Mouse (Mus musculus): ENCODE data around the gene Dcaf1. TPM values are rescaled to one million over a fixed set of nuclear protein-coding genes. Genes with fewer than 3 reads are reported as not detected.
A peak's percentile ranks its signal among the peaks of the same experiment; 100 is the strongest.

The Dcaf1 gene
- polyA plus RNA-seq (2016; fragmentation: Nextera tagmentation; extraction: Ambion mirVana) = 29.4 and 34.1 TPM in 2 replicates

- WGBS = under 1% methylated on average over 59 of the region's 71 CpGs
- H3K27me3 ChIP-seq (ENCODE audit: low read depth, poor library complexity, severe bottlenecking) = no peaks in the 10 kb centered on the region
- peak within 1 kb of the TSS; percentile 87 for H3K4me3 ChIP-seq
- no peaks in the 10 kb centered on the region for H3K4me1 ChIP-seq
- H3K9me3 ChIP-seq (replicated peaks) = no peaks in the 10 kb centered on the region
- DNase-seq (ENCODE audit: low spot score) = peak; percentile 92
- peaks cover 5% of the 10 kb centered on the region; the same call in 1 of the 2 replicates for H3K36me3 ChIP-seq
- peak within 1 kb of the TSS; percentile 94 for H3K27ac ChIP-seq
Measured at GRCm38 (mm10) chr9:106821618-106822380, at the start of gene Dcaf1. Gene Dcaf1, plus strand, starts transcription at chr9:106821874.

GRCm38 (mm10) chr9:106776116-106776515 lies 45.6 kb upstream of the Dcaf1 start:
- H3K4me3 ChIP-seq = no peak overlapping the region
- H3K27ac ChIP-seq = no peak overlapping the region
- H3K9me3 ChIP-seq (replicated peaks) = no peaks in the 10 kb centered on the region
- 0 out of 2 replicates have a peak, but pooled peaks cover 6% of the 10 kb centered on the region for H3K4me1 ChIP-seq
- no peak for DNase-seq (ENCODE audit: low spot score)
- H3K27me3 ChIP-seq (ENCODE audit: low read depth, poor library complexity, severe bottlenecking) = no peaks in the 10 kb centered on the region
- H3K36me3 ChIP-seq = 0 out of 2 replicates have a peak, but pooled peaks cover 2% of the 10 kb centered on the region
- 90% methylated on average over 1 of the region's 1 CpGs for WGBS

- H3K4me1 ChIP-seq = 0 out of 2 replicates have a peak, but pooled peaks cover 6% of the 10 kb centered on the region
- DNase-seq (ENCODE audit: low spot score) = no peak
Measured at GRCm38 (mm10) chr9:106777423-106777822, 44.3 kb upstream of the Dcaf1 start.

GRCm38 (mm10) chr9:106778319-106778718 lies 43.4 kb upstream of the Dcaf1 start:
- DNase-seq (ENCODE audit: low spot score) = no peak
- Histone ChIP-seq H3K4me3 (no peak overlapping the region), H3K27me3 (ENCODE audit: low read depth, poor library complexity, severe bottlenecking) (no peaks in the 10 kb centered on the region), H3K9me3 (replicated peaks) (no peaks in the 10 kb centered on the region), H3K27ac (no peak overlapping the region), H3K4me1 (0 out of 2 replicates have a peak, but pooled peaks cover 6% of the 10 kb centered on the region), H3K36me3 (0 out of 2 replicates have a peak, but pooled peaks cover 2% of the 10 kb centered on the region)
- WGBS = 87% methylated on average over 4 of the region's 4 CpGs

More at GRCm38 (mm10) chr9:106777423-106777822, 44.3 kb upstream of the Dcaf1 start:
- Histone ChIP-seq H3K9me3 (replicated peaks) (no peaks in the 10 kb centered on the region), H3K36me3 (0 out of 2 replicates have a peak, but pooled peaks cover 2% of the 10 kb centered on the region), H3K4me3 (no peak overlapping the region), H3K27ac (no peak overlapping the region), H3K27me3 (ENCODE audit: low read depth, poor library complexity, severe bottlenecking) (no peaks in the 10 kb centered on the region)
- 91% methylated on average over 3 of the region's 3 CpGs for WGBS

- H3K36me3 ChIP-seq = 0 out of 2 replicates have a peak, but pooled peaks cover 2% of the 10 kb centered on the region
- H3K27ac ChIP-seq = no peak overlapping the region
- DNase-seq (ENCODE audit: low spot score) = no peak
- H3K27me3 ChIP-seq (ENCODE audit: low read depth, poor library complexity, severe bottlenecking) = no peaks in the 10 kb centered on the region
- H3K9me3 ChIP-seq (replicated peaks) = no peaks in the 10 kb centered on the region
- 87% methylated on average over 3 of the region's 3 CpGs for WGBS
- 0 out of 2 replicates have a peak, but pooled peaks cover 6% of the 10 kb centered on the region for H3K4me1 ChIP-seq
- H3K4me3 ChIP-seq = no peak overlapping the region
Measured at GRCm38 (mm10) chr9:106780086-106780485, 41.6 kb upstream of the Dcaf1 start.

GRCm38 (mm10) chr9:106783554-106783953 lies 38.1 kb upstream of the Dcaf1 start:
- DNase-seq (ENCODE audit: low spot score) = no peak
- peaks cover 16% of the 10 kb centered on the region for H3K4me1 ChIP-seq
- WGBS = 97% methylated on average over 2 of the region's 2 CpGs
- no peaks in the 10 kb centered on the region for H3K9me3 ChIP-seq (replicated peaks)
- H3K27me3 ChIP-seq (ENCODE audit: low read depth, poor library complexity, severe bottlenecking) = no peaks in the 10 kb centered on the region
- H3K27ac ChIP-seq = no peak overlapping the region
- H3K36me3 ChIP-seq = 0 out of 2 replicates have a peak, but pooled peaks cover 2% of the 10 kb centered on the region
- H3K4me3 ChIP-seq = no peak overlapping the region

GRCm38 (mm10) chr9:106785206-106785605 lies 36.5 kb upstream of the Dcaf1 start:
- 82% methylated on average over 3 of the region's 3 CpGs for WGBS
- Histone ChIP-seq H3K27me3 (ENCODE audit: low read depth, poor library complexity, severe bottlenecking) (no peaks in the 10 kb centered on the region), H3K36me3 (no peaks in the 10 kb centered on the region)

GRCm38 (mm10) chr9:106787979-106788811 lies 33.5 kb upstream of the Dcaf1 start:
- Histone ChIP-seq H3K4me3 (peak overlapping the region; percentile 98), H3K4me1 (peaks cover 13% of the 10 kb centered on the region), H3K9me3 (replicated peaks) (no peaks in the 10 kb centered on the region), H3K36me3 (no peaks in the 10 kb centered on the region), H3K27ac (peak overlapping the region; percentile 98), H3K27me3 (ENCODE audit: low read depth, poor library complexity, severe bottlenecking) (no peaks in the 10 kb centered on the region)
- peak; percentile 59 for DNase-seq (ENCODE audit: low spot score)
- 8% methylated on average over 23 of the region's 23 CpGs for WGBS

More at GRCm38 (mm10) chr9:106785206-106785605, 36.5 kb upstream of the Dcaf1 start:
- Histone ChIP-seq H3K27ac (no peak overlapping the region), H3K4me1 (peaks cover 13% of the 10 kb centered on the region), H3K4me3 (no peak overlapping the region), H3K9me3 (replicated peaks) (no peaks in the 10 kb centered on the region)
- DNase-seq (ENCODE audit: low spot score) = no peak

- Histone ChIP-seq H3K27me3 (ENCODE audit: low read depth, poor library complexity, severe bottlenecking) (no peaks in the 10 kb centered on the region), H3K4me1 (peaks cover 13% of the 10 kb centered on the region), H3K4me3 (peak within 1 kb of the TSS; percentile 98), H3K27ac (peak within 1 kb of the TSS; percentile 98), H3K9me3 (replicated peaks) (no peaks in the 10 kb centered on the region), H3K36me3 (no peaks in the 10 kb centered on the region)
- under 1% methylated on average over 49 of the region's 49 CpGs for WGBS
- peak; percentile 94 for DNase-seq (ENCODE audit: low spot score)
Measured at GRCm38 (mm10) chr9:106788812-106789321, 32.8 kb upstream of the Dcaf1 start, which contains the start of gene Rad54l2. Gene Rad54l2, minus strand, starts transcription at chr9:106789194.

- Histone ChIP-seq H3K27ac (peak overlapping the region; percentile 98), H3K4me1 (peaks cover 13% of the 10 kb centered on the region), H3K9me3 (replicated peaks) (no peaks in the 10 kb centered on the region), H3K36me3 (no peaks in the 10 kb centered on the region), H3K27me3 (ENCODE audit: low read depth, poor library complexity, severe bottlenecking) (no peaks in the 10 kb centered on the region), H3K4me3 (peak overlapping the region; percentile 98)
- peak; percentile 32 for DNase-seq (ENCODE audit: low spot score)
- 21% methylated on average over 10 of the region's 10 CpGs for WGBS
Measured at GRCm38 (mm10) chr9:106789363-106789762, 32.3 kb upstream of the Dcaf1 start.

- Histone ChIP-seq H3K4me1 (peaks cover 13% of the 10 kb centered on the region), H3K9me3 (replicated peaks) (no peaks in the 10 kb centered on the region), H3K27ac (no peak overlapping the region), H3K36me3 (no peaks in the 10 kb centered on the region), H3K27me3 (ENCODE audit: low read depth, poor library complexity, severe bottlenecking) (no peaks in the 10 kb centered on the region), H3K4me3 (no peak overlapping the region)
- WGBS = 65% methylated on average over 6 of the region's 6 CpGs
- DNase-seq (ENCODE audit: low spot score) = no peak
Measured at GRCm38 (mm10) chr9:106790831-106791230, 30.8 kb upstream of the Dcaf1 start.

- no peaks in the 10 kb centered on the region for H3K36me3 ChIP-seq
- H3K4me1 ChIP-seq = no peaks in the 10 kb centered on the region
- no peaks in the 10 kb centered on the region for H3K27me3 ChIP-seq (ENCODE audit: low read depth, poor library complexity, severe bottlenecking)
- WGBS = 79% methylated on average over 4 of the region's 4 CpGs
- no peak overlapping the region for H3K27ac ChIP-seq
- no peaks in the 10 kb centered on the region for H3K9me3 ChIP-seq (replicated peaks)
- H3K4me3 ChIP-seq = no peak overlapping the region
- DNase-seq (ENCODE audit: low spot score) = no peak
Measured at GRCm38 (mm10) chr9:106806503-106806902, 15.2 kb upstream of the Dcaf1 start.
